Mouse (Mus musculus) brain, embryonic 14.5 days (tissue): ENCODE data around the gene Trim46.

ENCODE experiments used
- CTCF ChIP-seq: fragments of 200-500 bp; IDR thresholded peaks from 2 replicates; pipeline ENCODE4 v1.5.1; 2012; ENCODE audit warnings: inconsistent platforms, mild to moderate bottlenecking, moderate library complexity, borderline replicate concordance; ENCODE audit not compliant: insufficient read depth, insufficient read length; ENCODE audit errors: extremely low read depth
- POLR2A ChIP-seq: fragments of 200-500 bp; IDR thresholded peaks from 2 replicates; pipeline ENCODE4 v1.6.1; 2012; ENCODE audit warnings: mild to moderate bottlenecking, inconsistent platforms, borderline replicate concordance; ENCODE audit not compliant: poor library complexity, insufficient read depth, insufficient read length, severe bottlenecking; ENCODE audit errors: extremely low read depth

DNA sequence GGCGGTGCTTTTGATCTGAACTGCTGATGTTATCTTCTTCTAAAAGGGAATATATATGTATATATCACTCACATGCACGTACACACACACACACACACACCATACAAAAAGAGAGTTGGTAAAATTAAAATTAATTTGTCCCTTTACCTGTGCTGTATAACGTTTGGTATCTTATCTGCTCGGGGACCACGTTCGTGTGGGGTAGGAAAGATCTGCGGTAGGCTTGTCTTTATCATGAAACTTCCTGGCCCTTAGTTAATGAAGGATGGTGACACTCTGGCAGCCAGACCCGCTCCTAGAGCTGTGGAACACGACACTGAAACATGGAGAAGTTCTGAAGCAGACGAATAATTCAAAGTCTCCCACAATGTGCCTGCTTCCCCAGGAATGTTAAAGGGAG, 45.8 kb upstream of the Trim46 start:
- TF ChIP-seq POLR2A (no peak), CTCF (no peak)
